9 mouse cellular contexts compared by ENCODE assay signal in the genomic region with DNA sequence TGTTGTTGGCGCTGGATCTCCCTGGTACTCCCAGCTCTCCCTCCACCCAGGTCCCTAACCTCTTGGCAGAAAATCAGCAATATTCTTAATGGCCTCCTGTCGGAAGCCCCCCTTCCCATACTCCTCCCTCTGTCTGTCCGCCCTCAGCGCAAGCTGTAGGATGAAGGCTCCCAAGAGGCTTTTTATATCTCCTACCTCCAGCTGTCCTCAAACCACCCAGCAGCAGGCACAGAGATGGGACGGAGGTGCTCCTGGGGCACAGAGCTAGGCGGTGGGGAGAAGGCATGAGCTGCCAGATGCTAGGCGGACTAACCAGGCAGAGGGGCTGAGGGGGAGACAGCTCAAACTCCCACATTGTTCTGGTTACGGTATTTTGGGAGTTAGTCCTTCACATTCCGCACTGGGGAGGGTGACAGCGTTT. TPM values are rescaled to one million over a fixed set of nuclear protein-coding genes. Genes with fewer than 3 reads are reported as not detected.
DNase-seq lines count a peak whose midpoint lies in the region; ATAC-seq and TF ChIP-seq lines count a peak whose summit lies in the region.
"Had no signal": no experiment of that assay in that cellular context is flagged by ENCODE, and none has a peak within 500 bp of the region (broad histone marks: within the 10 kb centered on the region; RNA-seq: fewer than 3 reads in every experiment).

No protein-coding gene starts in this region.

- H3K27me3 ChIP-seq in kidney, postnatal 0 days (ENCODE audit: insufficient read depth, low read length) = no peaks in the 10 kb centered on the region
- no peaks in the 10 kb centered on the region for H3K27me3 ChIP-seq in forebrain, embryonic 14.5 days (replicated peaks; ENCODE audit: control insufficient read depth, insufficient read depth, low read length)
- no peaks in the 10 kb centered on the region for H3K27me3 ChIP-seq in neural tube, embryonic 15.5 days (replicated peaks)

- no peak for DNase-seq in kidney, postnatal 0 days (ENCODE audit: low spot score)
- DNase-seq in kidney, adult 8-10 months = no peak
- DNase-seq in forebrain, embryonic 14.5 days (ENCODE audit: low spot score) = no peak
- peak; percentile 56 to 72 for DNase-seq in left cerebral cortex, postnatal 36 days (ENCODE audit: low spot score in 2 of 2)
- DNase-seq in spleen, postnatal 36 days (ENCODE audit: low spot score in 2 of 2) = no peak
- DNase-seq in urinary bladder, postnatal 14 days (ENCODE audit: low spot score) = no peak
- DNase-seq in thymus, adult 18-20 months = no peak

- H3K36me3 ChIP-seq in kidney, postnatal 0 days (ENCODE audit: insufficient read depth, low read length) = no peaks in the 10 kb centered on the region
- no peaks in the 10 kb centered on the region for H3K36me3 ChIP-seq in forebrain, embryonic 14.5 days (ENCODE audit: control insufficient read depth, insufficient read depth, low read length)
- no peaks in the 10 kb centered on the region for H3K36me3 ChIP-seq in neural tube, embryonic 15.5 days

- intact Hi-C loops in left cerebral cortex, postnatal 36 days (cut with DNase I) = loop anchor here (10.0 kb wide), 1 partner anchor 80 kb away; no protein-coding TSS in a partner anchor

- ATAC-seq in kidney, postnatal 0 days (replicated peaks; ENCODE audit: low FRiP score, low read depth) = no peak
- no peak for ATAC-seq in forebrain, embryonic 14.5 days
- no peak for ATAC-seq in neural tube, embryonic 15.5 days (ENCODE audit: low FRiP score)

- TF ChIP-seq CTCF in kidney, postnatal 0 days (IDR thresholded peaks at IDR 0.05; ENCODE audit: low read depth) = no peak

- H3K4me1 ChIP-seq in kidney, postnatal 0 days (replicated peaks; ENCODE audit: insufficient read depth, low read length) = peaks cover 49% of the 10 kb centered on the region
- H3K4me1 ChIP-seq in forebrain, embryonic 14.5 days (ENCODE audit: control insufficient read depth, insufficient read depth, low read length) = peaks cover 36% of the 10 kb centered on the region
- peaks cover 73% of the 10 kb centered on the region for H3K4me1 ChIP-seq in neural tube, embryonic 15.5 days

- no peak overlapping the region for H3K9ac ChIP-seq in kidney, postnatal 0 days (ENCODE audit: low read depth, low read length)
- no peak overlapping the region for H3K9ac ChIP-seq in forebrain, embryonic 14.5 days (ENCODE audit: low read length)
- 0 out of 2 replicates have a peak overlapping the region, but pooled peaks have one; percentile 28 for H3K9ac ChIP-seq in neural tube, embryonic 15.5 days (replicated peaks)

- H3K4me2 ChIP-seq in kidney, postnatal 0 days (ENCODE audit: low read length) = peak overlapping the region; percentile 36
- 0 out of 2 replicates have a peak overlapping the region, but pooled peaks have one; percentile 12 for H3K4me2 ChIP-seq in forebrain, embryonic 14.5 days (ENCODE audit: low read length)
- peak overlapping the region; percentile 47 for H3K4me2 ChIP-seq in neural tube, embryonic 15.5 days

- H3K4me3 ChIP-seq in kidney, postnatal 0 days (replicated peaks; ENCODE audit: low read depth, low read length) = no peak overlapping the region
- no peak overlapping the region for H3K4me3 ChIP-seq in forebrain, embryonic 14.5 days (ENCODE audit: low read depth, low read length)
- peak overlapping the region; percentile 16 for H3K4me3 ChIP-seq in neural tube, embryonic 15.5 days (replicated peaks)

- no peaks in the 10 kb centered on the region for H3K9me3 ChIP-seq in kidney, postnatal 0 days (replicated peaks; ENCODE audit: low read length)
- H3K9me3 ChIP-seq in forebrain, embryonic 14.5 days (replicated peaks; ENCODE audit: control insufficient read depth, low read length) = no peaks in the 10 kb centered on the region
- no peaks in the 10 kb centered on the region for H3K9me3 ChIP-seq in neural tube, embryonic 15.5 days (replicated peaks)

- 34% methylated on average over 10 of the region's 10 CpGs for WGBS in kidney, postnatal 0 days
- WGBS in forebrain, embryonic 14.5 days = 53% methylated on average over 10 of the region's 10 CpGs
- WGBS in neural tube, embryonic 15.5 days = 35% methylated on average over 10 of the region's 10 CpGs

- H3K27ac ChIP-seq in kidney, postnatal 0 days = no peak overlapping the region; the same call in 1 of the 2 replicates
- H3K27ac ChIP-seq in forebrain, embryonic 14.5 days (ENCODE audit: low read depth, low read length) = no peak overlapping the region
- peak overlapping the region; percentile 18; the same call in 1 of the 2 replicates for H3K27ac ChIP-seq in neural tube, embryonic 15.5 days (replicated peaks)
- H3K27ac ChIP-seq: macrophage had no signal

RNA-seq across cellular contexts. Expression of gene Ece1, which starts 3.2 kb away (rescaled TPM):
- polyA plus RNA-seq in kidney, postnatal 0 days (2015; fragmentation: Nextera tagmentation; extraction: Ambion mirVana) = 36.1 and 40.8 TPM in 2 replicates
- 9.1 and 12.0 TPM in 2 replicates for polyA plus RNA-seq in forebrain, embryonic 14.5 days (2014; fragmentation: Nextera tagmentation; extraction: Ambion mirVana)
- 10 to 100 TPM; 80.5 to 83.0 TPM for total RNA-seq in left cerebral cortex, postnatal 36 days (2021)
- polyA plus RNA-seq in neural tube, embryonic 15.5 days (2015; fragmentation: Nextera tagmentation; extraction: Ambion mirVana) = 23.0 TPM in 2 replicates

Comparison
In these comparisons a context has a peak if more than half of its experiments do, and no peak if none do; other contexts are left out.
1. DNase-seq: peak in left cerebral cortex, postnatal 36 days (2 of 2); none in kidney, postnatal 0 days (single experiment), kidney, adult 8-10 months (0 of 2), forebrain, embryonic 14.5 days (single experiment), spleen, postnatal 36 days (0 of 2), urinary bladder, postnatal 14 days (single experiment) and thymus, adult 18-20 months (0 of 2).
2. Peak in every context shown above with its lines, with median percentiles within 50 percentile points of each other: H3K4me2 ChIP-seq.